Comparison of ENCODE assay signal across 8 mouse cellular contexts in the genomic region with DNA sequence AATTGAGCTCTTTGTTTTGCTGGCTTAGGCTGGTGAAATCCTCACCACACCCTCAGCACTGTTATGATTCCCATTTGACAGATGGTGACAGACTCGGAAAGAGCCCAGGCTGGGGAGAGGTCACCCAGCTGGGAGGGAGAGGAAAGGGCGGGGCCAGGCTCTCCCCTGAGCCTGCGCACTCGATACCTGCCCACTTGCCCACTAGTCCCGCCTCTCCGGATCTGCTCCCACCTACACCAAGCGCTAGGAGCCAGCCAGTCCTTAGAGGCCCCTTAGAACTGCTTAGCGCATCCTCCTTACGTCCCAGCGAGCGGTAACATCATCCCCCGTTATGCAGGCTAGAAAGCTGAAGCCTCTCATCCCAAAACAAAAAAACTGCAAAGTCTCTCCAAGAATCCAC. TPM values are rescaled to one million over a fixed set of nuclear protein-coding genes. Genes with fewer than 3 reads are reported as not detected.
A peak's percentile ranks its signal among the peaks of the same experiment; 100 is the strongest.
DNase-seq lines count a peak whose midpoint lies in the region; ATAC-seq and TF ChIP-seq lines count a peak whose summit lies in the region.

No protein-coding gene starts in this region.

- intact Hi-C loops in left cerebral cortex, postnatal 36 days (cut with DNase I) = no loop called here

- H3K36me3 ChIP-seq in megakaryocyte, embryonic 14.5 days (replicated peaks; ENCODE audit: low read length) = no peaks in the 10 kb centered on the region
- no peaks in the 10 kb centered on the region for H3K36me3 ChIP-seq in midbrain, postnatal 0 days (ENCODE audit: insufficient read depth, low read length)

- H3K4me2 ChIP-seq in midbrain, postnatal 0 days (ENCODE audit: low read depth, low read length, poor library complexity, severe bottlenecking) = peak overlapping the region; percentile 33

- H3K27ac ChIP-seq in midbrain, postnatal 0 days (ENCODE audit: low read depth, low read length) = peak overlapping the region; percentile 93

- peak overlapping the region; percentile 62 for H3K4me3 ChIP-seq in megakaryocyte, embryonic 14.5 days (replicated peaks)
- H3K4me3 ChIP-seq in midbrain, postnatal 0 days (ENCODE audit: low read depth, low read length) = 0 out of 2 replicates have a peak overlapping the region, but pooled peaks have one; percentile 1

- 0 out of 2 replicates have a peak overlapping the region, but pooled peaks have one; percentile 1 for H3K9ac ChIP-seq in midbrain, postnatal 0 days (replicated peaks; ENCODE audit: low read length, poor library complexity, severe bottlenecking)

- WGBS in midbrain, postnatal 0 days = 4% methylated on average over 12 of the region's 12 CpGs

- peak; percentile 61 to 89 for DNase-seq in heart, adult 18-20 months
- peak; percentile 75 for DNase-seq in kidney, adult 11 months
- DNase-seq in left cerebral cortex, postnatal 36 days (ENCODE audit: low spot score in 2 of 2) = peak; percentile 84 to 86
- DNase-seq in midbrain, postnatal 0 days (ENCODE audit: low spot score) = peak; percentile 62
- DNase-seq in thymus, postnatal 4 days = peak; percentile 47

- TF ChIP-seq CTCF in midbrain, postnatal 0 days (IDR thresholded peaks at IDR 0.05) = no peak

- H3K27me3 ChIP-seq in megakaryocyte, embryonic 14.5 days (replicated peaks) = peaks cover 64% of the 10 kb centered on the region
- no peaks in the 10 kb centered on the region for H3K27me3 ChIP-seq in midbrain, postnatal 0 days (ENCODE audit: insufficient read depth, low read length)

- no peak for ATAC-seq in megakaryocyte, adult 5-6 weeks (ENCODE audit: poor library complexity, severe bottlenecking)
- ATAC-seq in common myeloid progenitor, adult 5-6 weeks (replicated peaks; ENCODE audit: low read depth, poor library complexity, severe bottlenecking) = peak; percentile 40; the same call in 1 of the 2 replicates
- no peak for ATAC-seq in midbrain, postnatal 0 days (ENCODE audit: low FRiP score)

- H3K9me3 ChIP-seq in megakaryocyte, embryonic 14.5 days = no peaks in the 10 kb centered on the region
- no peaks in the 10 kb centered on the region for H3K9me3 ChIP-seq in midbrain, postnatal 0 days (ENCODE audit: low read length)

- peaks cover 18% of the 10 kb centered on the region for H3K4me1 ChIP-seq in megakaryocyte, embryonic 14.5 days
- H3K4me1 ChIP-seq in midbrain, postnatal 0 days (ENCODE audit: insufficient read depth, low read length) = peaks cover 27% of the 10 kb centered on the region

RNA-seq across cellular contexts. Expression of a gene that starts 4.6 kb away (rescaled TPM):
- 0.02 and 0.64 TPM in 2 replicates for polyA plus RNA-seq in megakaryocyte, embryonic 14.5 days (2012; ENCODE audit: insufficient read depth, low replicate concordance)
- not detected in 2 replicates for total RNA-seq in megakaryocyte, adult 5-6 weeks (2015)
- not detected in 2 replicates for total RNA-seq in megakaryocyte, adult 5-6 weeks (2017)
- total RNA-seq in common myeloid progenitor, adult 5-6 weeks (2017) = 0.14 TPM in 1 of 2 replicates, not detected in the other
- 1 to 10 TPM; 4.4 to 4.9 TPM for total RNA-seq in heart, adult 18-20 months (2021)
- total RNA-seq in left cerebral cortex, postnatal 36 days (2021) = 10 to 100 TPM; 75.3 to 88.8 TPM
- total RNA-seq in midbrain, postnatal 0 days (2014; rRNA removed) = 20.9 and 26.5 TPM in 2 replicates
- polyA plus RNA-seq in midbrain, postnatal 0 days (2015; fragmentation: Nextera tagmentation; extraction: Ambion mirVana) = 8.7 and 10.1 TPM in 2 replicates

RNA-seq across cellular contexts. Expression of a gene that starts 10.9 kb away (rescaled TPM):
- 55.0 and 80.2 TPM in 2 replicates for polyA plus RNA-seq in megakaryocyte, embryonic 14.5 days (2012; ENCODE audit: insufficient read depth, low replicate concordance)
- 12.9 and 15.3 TPM in 2 replicates for total RNA-seq in megakaryocyte, adult 5-6 weeks (2015)
- 8.9 and 12.2 TPM in 2 replicates for total RNA-seq in megakaryocyte, adult 5-6 weeks (2017)
- total RNA-seq in common myeloid progenitor, adult 5-6 weeks (2017) = 16.5 and 19.8 TPM in 2 replicates
- 10 to 100 TPM in 1 of 2 experiments, 1 to 10 TPM in 1; 8.8 to 10.2 TPM for total RNA-seq in heart, adult 18-20 months (2021)
- total RNA-seq in left cerebral cortex, postnatal 36 days (2021) = 10 to 100 TPM; 10.6 to 11.0 TPM
- 21.3 and 25.5 TPM in 2 replicates for total RNA-seq in midbrain, postnatal 0 days (2014; rRNA removed)
- 29.5 and 35.2 TPM in 2 replicates for polyA plus RNA-seq in midbrain, postnatal 0 days (2015; fragmentation: Nextera tagmentation; extraction: Ambion mirVana)

RNA-seq across cellular contexts. Expression of a gene that starts 49.9 kb away (rescaled TPM):
- polyA plus RNA-seq in megakaryocyte, embryonic 14.5 days (2012; ENCODE audit: insufficient read depth, low replicate concordance) = 14.1 TPM in 1 of 2 replicates, not detected in the other
- 492 and 634 TPM in 2 replicates for total RNA-seq in megakaryocyte, adult 5-6 weeks (2015)
- 78.5 and 108 TPM in 2 replicates for total RNA-seq in megakaryocyte, adult 5-6 weeks (2017)
- total RNA-seq in common myeloid progenitor, adult 5-6 weeks (2017) = 2.2 and 10.0 TPM in 2 replicates
- total RNA-seq in heart, adult 18-20 months (2021) = 1 to 10 TPM; 1.6 to 5.5 TPM
- 10 to 100 TPM; 20.5 to 21.9 TPM for total RNA-seq in left cerebral cortex, postnatal 36 days (2021)
- total RNA-seq in midbrain, postnatal 0 days (2014; rRNA removed) = 17.3 and 18.2 TPM in 2 replicates
- 26.8 and 27.1 TPM in 2 replicates for polyA plus RNA-seq in midbrain, postnatal 0 days (2015; fragmentation: Nextera tagmentation; extraction: Ambion mirVana)
